Mouse (Mus musculus) spleen, adult 2 months (tissue): ENCODE data around the gene Kat7.

Source experiments
- CTCF ChIP-seq: fragments of 200-500 bp; IDR thresholded peaks from 2 replicates; pipeline ENCODE4 v1.5.1; 2011; ENCODE audit warnings: mild to moderate bottlenecking, inconsistent platforms; ENCODE audit not compliant: insufficient read depth, insufficient read length, insufficient replicate concordance; ENCODE audit errors: extremely low read depth
- POLR2A ChIP-seq: fragments of 200-500 bp; IDR thresholded peaks from 2 replicates; pipeline ENCODE4 v1.6.1; 2011; ENCODE audit warnings: low read depth, low read length, inconsistent platforms

- TF ChIP-seq POLR2A: no peak
- TF ChIP-seq CTCF: no peak
Measured at GRCm38 (mm10) chr11:95254165-95254564, 55.9 kb downstream of the Kat7 start.
